Mouse (Mus musculus) thymus, adult 2 months (tissue): ENCODE measurements around the gene C2cd5. TPM values are rescaled to one million over a fixed set of nuclear protein-coding genes. Genes with fewer than 3 reads are reported as not detected.

ENCODE experiments used
- DNase-seq: peaks from one replicate; pipeline ENCODE4 v3.0.0; 2021
- H3K27ac ChIP-seq: fragments of 200-500 bp; 2 replicates; pipeline ENCODE4 v1.5.1; 2012; ENCODE audit warnings: low read length, control low read depth; ENCODE audit not compliant: control insufficient read depth, insufficient read depth
- H3K27me3 ChIP-seq: fragments of 200-500 bp; 2 replicates; pipeline ENCODE4 v1.6.1; 2012; ENCODE audit warnings: mild to moderate bottlenecking, low read length, moderate library complexity, mixed read lengths; ENCODE audit not compliant: control insufficient read depth, insufficient read depth
- H3K36me3 ChIP-seq: fragments of 200-500 bp; 2 replicates; pipeline ENCODE4 v1.6.1; 2012; ENCODE audit warnings: mild to moderate bottlenecking, low read length, moderate library complexity; ENCODE audit not compliant: control insufficient read depth, insufficient read depth
- H3K4me1 ChIP-seq: fragments of 200-500 bp; replicated peaks from 2 replicates; pipeline ENCODE4 v1.6.1; 2012; ENCODE audit warnings: low read length; ENCODE audit not compliant: control insufficient read depth, insufficient read depth
- H3K4me3 ChIP-seq: fragments of 200-500 bp; 2 replicates; pipeline ENCODE4 v1.5.1; 2012; ENCODE audit warnings: mild to moderate bottlenecking, low read length, control low read depth, moderate library complexity; ENCODE audit not compliant: control insufficient read depth, insufficient read depth
- CTCF ChIP-seq: fragments of 200-500 bp; IDR thresholded peaks from 2 replicates; pipeline ENCODE4 v1.5.1; 2012; ENCODE audit warnings: mild to moderate bottlenecking, control low read depth, low read length, moderate library complexity, borderline replicate concordance; ENCODE audit not compliant: control insufficient read depth, poor library complexity, insufficient read depth; ENCODE audit errors: extremely low read depth
- POLR2A ChIP-seq: fragments of 200-500 bp; IDR thresholded peaks from 2 replicates; pipeline ENCODE4 v1.6.1; 2012; ENCODE audit warnings: mild to moderate bottlenecking, low read length, control low read depth, moderate library complexity; ENCODE audit not compliant: control insufficient read depth, poor library complexity, insufficient read depth; ENCODE audit errors: extremely low read depth
- WGBS: fragments of 180-500 bp; shearing (Covaris S2); methylation state at CpG from one replicate; pipeline ENCODE4 v1.1.7; 2018; 5-methylcytosine and 5-hydroxymethylcytosine counted together
- polyA plus RNA-seq: library from polyadenylated mRNA; depleted of rRNA; stranded (reverse); fragments of >200 nt; gene quantifications from 2 replicates; pipeline ENCODE4 v1.2.3, GENCODE M21; 2012

C2cd5 gene
- polyA plus RNA-seq, 1 experiment = 36.2 TPM

GRCm38 (mm10) chr6:143136688-143137087 lies 36.7 kb upstream of the C2cd5 start:
- WGBS = 97% methylated on average over 7 of the region's 7 CpGs
- no peak for DNase-seq
- Histone ChIP-seq H3K4me1 (no peaks in the 10 kb centered on the region), H3K27me3 (no peaks in the 10 kb centered on the region), H3K36me3 (no peaks in the 10 kb centered on the region), H3K27ac (no peak overlapping the region), H3K4me3 (no peak overlapping the region)
- TF ChIP-seq POLR2A = no peak
- TF ChIP-seq CTCF = no peak

GRCm38 (mm10) chr6:143135097-143135496 lies 35.2 kb upstream of the C2cd5 start:
- Histone ChIP-seq H3K4me3 (no peak overlapping the region), H3K36me3 (no peaks in the 10 kb centered on the region), H3K4me1 (0 out of 2 replicates have a peak, but pooled peaks cover 2% of the 10 kb centered on the region), H3K27me3 (no peaks in the 10 kb centered on the region), H3K27ac (no peak overlapping the region)
- DNase-seq = no peak
- 91% methylated on average over 13 of the region's 13 CpGs for WGBS
- TF ChIP-seq POLR2A = no peak
- no peak for TF ChIP-seq CTCF

- no peaks in the 10 kb centered on the region for H3K36me3 ChIP-seq
- no peak overlapping the region for H3K27ac ChIP-seq
- 99% methylated on average over 2 of the region's 2 CpGs for WGBS
- no peak overlapping the region for H3K4me3 ChIP-seq
- peaks cover 5% of the 10 kb centered on the region; the same call in 1 of the 2 replicates for H3K4me1 ChIP-seq
- no peak for DNase-seq
- no peaks in the 10 kb centered on the region for H3K27me3 ChIP-seq
- TF ChIP-seq POLR2A (no peak), CTCF (no peak)
Observed at GRCm38 (mm10) chr6:143133150-143133549, 33.2 kb upstream of the C2cd5 start.

- H3K4me1 ChIP-seq = peaks cover 5% of the 10 kb centered on the region; the same call in 1 of the 2 replicates
- no peaks in the 10 kb centered on the region for H3K36me3 ChIP-seq
- no peaks in the 10 kb centered on the region for H3K27me3 ChIP-seq
- no peak overlapping the region for H3K4me3 ChIP-seq
- DNase-seq = no peak
- 74% methylated on average over 6 of the region's 6 CpGs for WGBS
- TF ChIP-seq POLR2A = no peak
- TF ChIP-seq CTCF = no peak
- no peak overlapping the region for H3K27ac ChIP-seq
Observed at GRCm38 (mm10) chr6:143131895-143132652, 32.1 kb upstream of the C2cd5 start.

- 50% methylated on average over 4 of the region's 4 CpGs for whole genome bisulfite sequencing
- no peak overlapping the region for H3K4me3 ChIP-seq
- H3K36me3 ChIP-seq = no peaks in the 10 kb centered on the region
- DNase-seq = no peak
- no peaks in the 10 kb centered on the region for H3K27me3 ChIP-seq
- peaks cover 5% of the 10 kb centered on the region; the same call in 1 of the 2 replicates for H3K4me1 ChIP-seq
- TF ChIP-seq CTCF (no peak), POLR2A (no peak)
- H3K27ac ChIP-seq = no peak overlapping the region
Observed at GRCm38 (mm10) chr6:143130411-143130810, 30.5 kb upstream of the C2cd5 start.

GRCm38 (mm10) chr6:143129952-143130351 lies 30.0 kb upstream of the C2cd5 start:
- H3K4me1 ChIP-seq = peaks cover 5% of the 10 kb centered on the region; the same call in 1 of the 2 replicates
- H3K36me3 ChIP-seq = no peaks in the 10 kb centered on the region
- no peak for DNase-seq
- H3K27ac ChIP-seq = no peak overlapping the region
- no peak overlapping the region for H3K4me3 ChIP-seq
- no peak for TF ChIP-seq POLR2A
- no peak for TF ChIP-seq CTCF
- WGBS = 75% methylated on average over 3 of the region's 3 CpGs
- H3K27me3 ChIP-seq = no peaks in the 10 kb centered on the region
